Mouse (Mus musculus): ENCODE results near the gene Dpy30.

The Dpy30 gene

DNA sequence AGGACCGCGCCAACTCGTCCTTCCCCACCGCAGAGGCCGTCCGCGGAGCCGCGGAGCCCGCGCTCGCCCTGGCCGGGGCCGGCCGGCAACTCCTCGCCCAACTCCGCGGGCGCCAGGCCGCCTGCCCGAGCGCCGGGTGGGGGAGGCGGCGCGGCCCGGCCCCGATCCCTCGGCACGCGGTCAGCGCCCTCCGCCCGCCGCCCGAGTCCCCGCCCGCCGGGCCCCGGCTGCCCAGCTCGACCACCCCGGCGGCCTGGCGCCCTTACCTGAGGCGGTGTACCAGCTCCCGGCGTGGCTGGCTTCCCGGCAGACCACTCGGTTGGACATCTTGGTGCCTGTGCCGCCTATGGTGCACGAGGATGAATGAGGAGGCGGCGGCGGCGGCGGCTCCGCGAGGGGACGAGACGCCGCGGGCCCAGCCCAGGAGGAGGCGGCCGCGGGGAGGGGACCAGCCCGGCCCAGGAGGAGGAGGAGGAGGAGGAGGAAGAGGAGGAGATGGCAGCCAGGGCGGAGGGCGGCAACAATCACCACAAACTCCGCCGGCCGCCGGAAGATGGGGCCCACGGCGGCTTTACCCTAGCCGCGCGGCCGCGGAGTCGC, 29.2 kb downstream of the Dpy30 start:
- DNase-seq (ENCODE audit: low spot score), result peak; percentile 74

DNA sequence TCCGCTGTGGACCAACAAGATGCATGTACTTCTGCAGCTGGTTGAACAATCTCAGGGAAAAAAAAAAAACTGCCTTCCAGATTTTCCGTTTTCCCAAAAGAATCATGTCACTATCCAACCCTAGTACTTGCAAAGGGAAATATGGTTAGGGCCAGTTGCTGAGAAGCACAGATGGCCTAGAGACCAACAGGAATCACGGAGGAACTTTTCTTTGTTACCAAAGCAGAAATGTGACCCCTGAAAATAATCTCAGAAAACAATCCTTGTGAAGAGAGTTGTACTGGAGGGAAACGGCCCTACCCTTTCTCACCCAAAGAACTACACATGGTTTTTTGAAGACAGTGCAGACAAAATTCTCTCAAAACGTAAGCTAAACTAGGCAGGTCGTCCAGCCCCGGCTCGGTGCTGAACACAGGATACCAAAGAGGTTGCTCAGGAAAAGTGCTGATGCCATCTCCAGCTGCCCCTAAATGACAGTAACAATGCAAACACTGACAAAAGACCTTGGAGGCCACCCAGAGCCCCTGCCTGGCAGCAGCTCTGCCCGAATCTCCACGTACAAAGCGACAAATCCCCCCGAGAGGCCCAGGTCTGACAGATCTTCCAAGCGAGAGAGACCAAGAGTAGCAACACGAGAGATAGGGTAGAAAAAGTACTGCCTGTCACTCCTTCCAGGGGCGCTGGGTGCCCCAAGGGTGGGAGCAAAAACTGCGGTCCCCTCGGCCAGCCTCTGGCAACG, 29.9 kb downstream of the Dpy30 start:
- DNase-seq (ENCODE audit: low spot score), result peak; percentile 29

DNA sequence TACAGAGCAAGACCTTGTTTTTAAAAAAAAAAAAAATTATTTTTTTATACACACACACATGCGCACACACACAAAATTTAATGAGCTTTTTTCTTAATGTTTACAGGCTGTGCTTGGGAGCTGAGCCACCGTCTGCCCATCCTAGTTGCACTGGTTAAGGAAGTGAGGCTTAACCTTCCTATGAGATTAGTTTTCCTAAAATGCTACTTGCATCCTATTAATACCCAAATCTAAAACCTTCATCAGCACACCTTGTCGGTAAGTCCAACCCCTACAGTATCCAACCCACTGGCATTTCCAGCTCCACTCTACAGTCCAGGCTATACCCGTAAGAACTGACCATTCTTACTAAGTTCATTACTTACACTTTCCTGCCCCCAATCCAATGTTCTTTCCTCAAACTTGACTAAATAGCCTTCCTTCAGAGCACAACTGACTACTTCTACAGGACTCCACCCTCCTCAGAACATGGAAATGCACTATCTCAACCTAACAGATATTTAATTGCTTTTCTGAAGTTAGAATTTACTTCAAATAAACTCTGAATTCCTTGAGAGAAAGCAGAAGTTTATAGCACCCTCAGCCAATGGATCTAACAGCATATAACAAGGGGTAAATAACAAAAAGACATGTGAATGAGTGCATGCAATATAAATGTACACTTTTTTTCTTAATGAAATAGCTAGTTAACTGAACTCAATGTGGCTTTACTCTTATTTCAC, 31.9 kb downstream of the Dpy30 start:
- DNase-seq (ENCODE audit: low spot score), result no peak

DNA sequence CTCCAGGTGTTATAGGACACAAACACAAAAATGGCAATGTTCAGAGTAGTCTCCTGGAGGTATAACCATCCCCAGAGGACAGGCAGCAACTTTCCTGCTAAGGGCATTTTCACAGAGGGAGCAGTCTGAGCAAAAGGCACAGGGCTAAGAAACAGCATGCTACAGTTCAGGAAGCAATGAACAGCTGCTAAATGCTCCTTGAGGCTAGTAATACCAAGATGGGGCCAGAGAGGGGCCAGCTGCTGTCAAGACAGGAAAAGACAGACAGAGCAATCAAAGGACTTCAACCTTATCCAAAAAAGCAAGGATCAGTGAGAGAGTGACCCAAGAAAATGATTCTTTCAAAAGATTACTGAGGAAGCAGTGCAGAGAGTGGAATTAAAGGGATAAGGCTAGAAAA, 32.9 kb downstream of the Dpy30 start:
- no peak for DNase-seq (ENCODE audit: low spot score)

DNA sequence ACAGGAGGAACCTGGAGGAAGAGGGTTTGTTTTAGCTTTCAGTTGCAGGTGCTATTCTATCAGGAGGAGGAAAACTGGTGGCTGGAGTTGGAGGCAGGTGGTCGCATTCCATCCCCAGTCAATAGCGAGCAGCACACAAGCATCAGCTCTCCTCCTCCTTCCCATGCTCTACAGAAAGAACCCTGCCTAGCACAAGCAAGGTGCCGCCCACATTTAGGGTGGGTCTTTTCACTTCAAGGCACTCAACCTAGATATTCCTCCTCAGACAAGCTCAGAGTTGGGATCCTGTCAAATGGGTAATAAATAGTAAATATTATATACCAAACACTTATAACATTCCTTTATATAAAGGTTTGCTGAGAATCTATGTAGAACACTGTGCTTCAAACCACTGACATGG, 33.5 kb downstream of the Dpy30 start:
- DNase-seq (ENCODE audit: low spot score), result no peak

DNA sequence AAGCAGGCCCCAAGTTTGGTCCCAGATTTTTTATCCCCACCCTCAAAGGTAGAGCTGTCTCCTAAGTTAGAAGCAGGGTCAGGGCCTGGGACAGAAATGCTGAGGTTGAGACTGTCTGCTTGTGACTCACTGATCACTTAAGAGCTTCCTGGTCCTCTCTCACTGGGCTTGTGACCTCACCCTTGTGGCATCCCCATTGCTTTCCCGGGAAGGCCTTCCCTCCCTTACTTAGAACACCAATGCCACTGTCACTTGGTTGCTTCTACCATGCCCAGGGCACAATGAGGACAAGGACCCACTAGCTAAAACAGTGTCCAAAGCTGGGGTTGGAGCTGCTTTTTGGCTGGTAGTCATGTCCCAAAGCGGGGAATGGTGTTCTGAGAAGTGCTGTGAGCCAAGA, 35.1 kb downstream of the Dpy30 start:
- no peak for DNase-seq (ENCODE audit: low spot score)

DNA sequence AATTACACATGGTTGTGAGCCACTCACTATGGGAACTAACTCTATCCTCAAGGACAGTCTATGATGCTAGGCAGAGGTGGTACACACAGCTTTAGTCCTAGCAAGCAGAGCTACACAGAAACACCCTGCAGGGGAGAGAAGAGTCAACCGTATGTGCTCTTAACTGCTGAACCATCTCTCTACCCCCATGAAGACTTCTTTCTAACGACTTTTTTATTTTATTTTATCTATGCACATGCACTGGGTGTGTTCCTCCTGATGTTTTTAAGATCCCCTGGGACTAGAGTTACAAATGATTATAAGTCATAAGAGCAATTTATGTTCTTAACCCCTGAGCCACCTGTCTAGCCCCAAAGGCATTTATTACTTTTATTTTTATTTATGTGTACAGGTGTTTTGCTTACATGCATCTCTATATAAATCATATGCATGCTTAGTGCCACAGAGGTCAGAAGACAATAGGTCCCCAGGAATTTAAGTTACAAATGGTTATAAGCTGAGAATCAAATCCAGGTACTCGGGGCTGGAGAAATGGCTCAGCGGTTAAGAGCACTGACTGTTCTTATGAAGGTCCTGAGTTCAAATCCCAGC, 37.5 kb downstream of the Dpy30 start:
- DNase-seq (ENCODE audit: low spot score), result no peak

DNA sequence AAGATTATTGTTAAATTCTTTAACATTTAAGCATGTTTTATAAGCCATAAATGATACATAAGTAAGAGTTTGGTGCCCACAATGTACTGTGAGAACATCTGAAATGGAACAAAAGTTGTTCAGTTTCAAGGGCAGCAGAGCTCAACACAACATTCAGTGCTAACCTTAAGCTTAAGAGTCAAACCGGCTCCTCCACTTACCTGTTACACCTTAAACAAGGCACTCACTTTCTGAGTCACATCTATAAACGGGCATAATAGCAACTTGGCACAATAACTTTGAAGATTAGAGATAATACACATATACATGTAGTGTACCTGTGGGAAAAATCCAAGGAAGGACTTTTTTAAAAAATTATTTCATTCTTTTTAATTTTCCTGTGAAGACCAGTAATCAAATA, 38.0 kb downstream of the Dpy30 start:
- no peak for DNase-seq (ENCODE audit: low spot score)

DNA sequence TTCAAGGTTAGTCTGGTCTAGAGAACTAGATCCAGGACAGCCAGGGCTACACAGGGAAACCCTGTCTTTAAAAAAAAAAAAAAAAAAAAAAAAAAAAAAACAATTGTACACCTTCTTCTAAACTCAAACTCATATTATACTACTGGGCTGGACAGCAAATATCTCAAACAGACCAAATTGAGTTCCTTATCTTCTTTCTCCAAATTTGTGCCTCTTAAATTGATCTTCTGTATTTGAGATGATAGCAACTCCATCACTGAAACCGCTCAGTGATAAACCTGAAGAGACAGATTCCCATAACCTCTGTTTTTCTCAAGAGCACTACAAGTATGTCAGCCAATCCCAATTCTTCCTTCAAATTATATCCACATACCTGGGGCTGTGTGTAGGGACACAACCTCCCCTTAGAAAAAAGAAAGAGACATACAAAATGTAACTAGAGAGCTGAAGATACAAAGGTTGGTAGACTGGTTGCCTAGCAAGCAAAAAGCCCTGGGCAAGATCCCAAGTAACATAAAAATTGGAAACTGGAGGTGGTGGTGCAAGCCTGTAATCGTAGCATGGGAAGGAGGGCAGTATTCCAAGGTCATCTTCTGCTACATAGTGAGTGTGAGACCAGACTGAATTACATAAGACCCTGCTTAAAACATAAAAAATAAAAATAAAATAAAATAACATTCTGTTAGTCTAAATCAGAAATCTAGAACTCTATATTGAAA, 39.2 kb downstream of the Dpy30 start:
- DNase-seq (ENCODE audit: low spot score), result no peak

DNA sequence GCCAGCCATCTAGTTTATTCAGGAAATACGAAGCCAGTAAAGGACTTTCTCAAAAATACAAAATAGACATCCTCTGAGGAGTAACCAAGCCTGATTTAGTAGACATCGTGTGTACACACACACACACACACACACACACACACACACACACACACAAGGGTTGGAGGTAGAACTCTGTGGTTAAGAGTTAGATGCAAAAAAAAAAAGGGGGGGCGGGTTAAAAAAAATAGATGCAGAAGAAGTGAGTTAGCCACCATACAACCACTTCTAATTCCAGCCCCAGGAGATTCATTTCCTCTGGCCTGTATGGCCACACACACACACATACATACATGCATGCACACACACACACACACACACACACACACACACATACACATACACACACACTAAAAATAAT, 41.7 kb downstream of the Dpy30 start:
- no peak for DNase-seq (ENCODE audit: low spot score)

DNA sequence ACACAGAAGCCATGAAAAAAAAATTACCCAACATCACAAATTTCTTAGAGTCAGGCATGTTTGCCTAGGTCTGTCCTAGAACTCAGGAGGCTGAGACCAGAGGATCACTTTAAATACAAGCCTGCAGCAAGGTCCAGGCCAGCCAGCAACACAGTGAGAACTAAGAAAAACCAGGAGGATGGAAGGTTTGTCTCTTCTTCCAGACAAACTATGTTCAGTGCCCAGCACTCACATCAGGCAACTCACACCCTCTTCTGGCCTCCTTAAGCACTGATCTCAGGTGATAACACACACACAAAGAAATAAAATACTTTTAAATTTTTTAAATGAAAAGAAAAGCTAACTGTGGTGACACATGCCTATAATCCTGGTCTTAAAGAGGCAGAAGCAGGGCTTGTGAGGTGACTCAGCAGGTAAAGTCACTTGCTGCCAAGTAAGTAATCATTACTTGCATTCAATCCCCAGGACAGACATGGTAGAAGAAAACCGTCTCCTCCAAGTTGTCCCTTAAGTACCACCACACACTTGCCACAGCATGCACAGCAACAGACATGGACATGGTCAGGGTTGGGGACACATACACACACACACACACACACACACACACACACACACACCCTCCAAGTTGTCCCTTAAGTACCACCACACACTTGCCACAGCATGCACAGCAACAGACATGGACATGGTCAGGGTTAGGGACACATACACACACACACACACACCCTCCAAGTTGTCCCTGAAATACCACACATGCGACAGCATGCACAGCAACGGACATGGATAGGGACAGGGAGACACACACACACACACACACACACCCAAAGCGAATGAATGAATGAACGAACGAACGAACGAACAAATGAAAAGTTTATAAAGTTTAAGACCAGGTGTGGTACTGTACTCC, 44.5 kb downstream of the Dpy30 start:
- DNase-seq (ENCODE audit: low spot score), result no peak

DNA sequence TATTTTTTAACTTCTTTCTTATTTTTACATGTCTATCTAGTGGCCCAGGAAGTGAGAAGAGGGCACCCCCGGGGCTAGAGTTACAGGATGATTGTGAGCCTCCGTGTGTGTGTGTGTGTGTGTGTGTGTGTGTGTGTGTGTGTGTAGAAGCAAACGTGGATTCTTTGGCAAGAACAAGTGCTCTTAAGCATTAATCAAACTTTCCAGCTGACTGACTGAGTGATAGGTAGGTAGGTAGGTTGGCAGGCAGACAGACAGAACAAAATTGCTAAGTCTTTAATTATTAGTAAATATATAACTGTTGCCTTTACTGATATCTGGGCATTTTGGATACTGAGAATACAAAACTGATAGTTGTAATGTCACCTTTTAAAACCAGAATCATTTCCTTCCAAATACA, 49.3 kb downstream of the Dpy30 start:
- DNase-seq (ENCODE audit: low spot score), result no peak

DNA sequence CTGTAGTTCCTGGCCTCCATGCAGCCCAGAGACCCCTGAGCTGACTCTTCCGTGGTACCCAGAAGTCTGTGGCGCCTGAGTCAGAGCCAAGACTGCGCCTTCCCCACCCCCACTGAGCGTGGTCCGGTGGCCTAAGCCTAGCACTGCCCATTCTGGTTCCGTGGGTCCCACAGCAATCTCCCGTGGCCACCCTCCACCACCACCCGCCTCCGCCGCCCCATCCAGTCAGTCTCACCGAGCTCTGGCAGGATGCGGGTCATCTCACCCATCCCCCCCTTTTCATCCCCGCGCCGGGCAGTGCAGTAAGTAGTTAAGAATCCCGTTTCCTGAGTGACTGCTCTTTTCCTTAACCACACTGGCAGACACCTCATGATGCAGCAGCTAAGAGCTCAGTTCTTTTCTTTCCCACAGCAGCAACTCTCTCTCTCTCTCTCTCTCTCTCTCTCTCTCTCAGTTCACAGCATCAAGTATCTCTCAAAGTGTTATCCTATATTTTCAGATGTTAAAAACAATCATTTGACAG, 51.0 kb downstream of the Dpy30 start:
- DNase-seq (ENCODE audit: low spot score), result no peak

DNA sequence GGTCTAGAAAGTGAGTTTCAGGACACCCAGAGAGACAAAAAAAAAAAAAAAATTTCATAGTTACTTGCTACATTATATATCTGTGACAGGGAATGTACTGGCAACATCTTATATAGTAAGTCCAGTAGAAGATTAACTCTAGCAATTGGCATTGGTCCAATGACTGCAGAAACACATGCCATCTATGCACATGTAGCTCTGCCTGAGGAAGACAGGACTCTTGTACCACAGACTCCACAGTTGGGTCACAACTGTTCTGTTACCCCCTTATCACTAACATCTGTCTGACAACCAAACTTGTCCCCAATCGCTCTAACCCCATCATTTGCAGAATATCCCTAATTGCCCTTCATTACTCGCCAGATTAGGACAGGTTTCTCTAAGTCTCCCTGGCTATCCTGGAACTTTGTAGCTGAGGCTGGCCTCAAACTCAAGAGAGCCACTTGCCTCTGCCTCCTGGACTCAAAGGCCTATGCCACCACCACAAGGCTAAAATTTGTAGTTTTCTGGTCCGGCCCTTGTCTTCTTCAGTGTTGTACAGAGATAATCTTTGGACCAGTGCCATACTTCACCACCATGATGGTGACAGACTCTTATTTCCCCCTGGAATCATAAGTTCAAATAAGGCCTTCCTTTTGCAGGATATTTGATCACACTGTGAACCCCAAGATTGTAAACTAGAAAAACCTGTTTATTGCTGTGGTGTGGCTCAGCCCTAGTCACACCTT, 52.0 kb downstream of the Dpy30 start:
- DNase-seq (ENCODE audit: low spot score), result no peak

DNA sequence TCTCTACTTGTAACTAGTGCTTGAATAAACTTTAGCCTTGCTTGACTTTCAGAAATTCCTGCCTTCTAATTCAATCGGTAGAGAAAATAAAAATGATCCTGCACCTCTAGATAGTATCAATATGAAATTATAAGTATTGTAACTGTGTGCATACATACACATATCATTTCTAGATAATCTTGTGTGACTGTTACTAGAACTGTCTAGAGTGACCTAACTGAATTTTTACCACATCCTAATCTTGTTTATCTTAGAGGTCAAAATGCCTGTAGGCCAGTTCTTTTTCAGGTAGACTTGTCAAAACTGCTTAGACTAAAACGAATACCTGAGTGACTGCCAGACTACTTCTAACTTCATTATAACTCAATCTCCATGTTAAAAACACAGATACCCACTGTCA, 53.5 kb downstream of the Dpy30 start:
- no peak for DNase-seq (ENCODE audit: low spot score)

DNA sequence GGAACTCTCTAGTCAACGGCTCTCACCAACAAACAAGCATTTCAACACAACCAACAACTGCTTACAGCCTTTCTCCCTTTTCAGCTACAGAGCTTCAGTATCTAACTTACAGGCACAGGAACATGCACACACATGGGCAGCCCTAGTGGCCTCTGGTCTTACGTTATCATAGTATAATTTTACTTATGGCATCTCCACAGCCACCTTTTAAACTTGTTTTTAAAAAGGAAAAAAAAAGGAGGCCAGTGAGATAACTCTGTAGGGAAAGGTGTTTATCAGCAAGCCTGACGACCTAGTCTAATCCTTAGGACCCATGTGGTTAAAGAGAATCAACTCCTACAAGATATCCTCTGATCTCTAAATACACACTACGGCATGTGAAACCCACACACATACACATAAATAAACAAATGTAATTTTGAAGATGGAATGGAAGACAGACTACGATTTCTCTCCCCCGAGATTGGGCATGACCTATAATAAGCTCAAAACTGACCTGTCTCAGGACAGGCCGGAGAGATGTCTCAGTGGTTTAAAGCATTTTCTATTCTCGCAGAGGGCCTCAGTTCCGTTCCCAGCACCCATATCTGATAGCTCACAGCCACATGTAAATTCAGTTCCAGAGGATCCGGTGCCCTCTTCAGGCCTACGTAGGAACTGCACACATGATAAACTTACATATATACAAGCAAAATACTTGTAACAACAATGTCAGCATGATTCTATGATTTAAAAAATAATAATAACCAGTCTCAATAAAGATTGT, 56.1 kb downstream of the Dpy30 start:
- DNase-seq (ENCODE audit: low spot score), result peak; percentile 12

DNA sequence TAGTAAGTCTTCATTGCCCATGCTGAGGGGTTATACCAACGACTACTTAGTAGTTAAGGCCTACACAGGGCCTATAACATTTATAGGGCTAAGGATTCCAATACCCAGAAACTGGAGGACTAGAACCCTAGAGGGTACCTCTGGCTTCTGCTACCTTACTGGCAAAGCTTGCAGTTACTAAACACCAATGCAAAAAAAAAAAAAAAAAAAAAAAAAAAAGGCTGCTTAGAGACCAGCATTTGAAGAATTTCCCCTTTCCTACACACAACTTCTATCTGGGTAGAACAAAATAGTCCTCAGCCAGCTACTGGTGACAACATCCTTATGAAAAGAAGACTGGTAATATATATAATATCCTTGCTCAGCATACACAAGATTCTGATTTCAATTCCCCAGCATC, 58.1 kb downstream of the Dpy30 start:
- no peak for DNase-seq (ENCODE audit: low spot score)

DNA sequence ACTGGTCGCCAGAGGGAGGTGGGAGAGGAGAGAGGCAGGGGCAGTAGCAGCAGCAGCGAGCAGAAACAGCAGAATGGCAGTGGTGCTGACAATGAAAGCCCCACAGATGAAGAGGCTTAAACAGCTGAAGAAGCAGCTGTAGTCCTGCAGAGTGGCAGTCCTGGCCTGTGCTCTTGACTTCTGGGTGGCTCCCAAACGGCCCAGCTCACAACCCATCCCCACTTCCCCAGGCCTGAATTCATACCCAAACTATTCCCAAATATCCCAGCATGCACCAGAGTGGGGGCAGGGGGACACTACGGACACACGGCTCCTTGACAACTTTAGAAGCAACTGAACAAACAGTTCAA, 58.6 kb downstream of the Dpy30 start:
- DNase-seq (ENCODE audit: low spot score), result no peak

DNA sequence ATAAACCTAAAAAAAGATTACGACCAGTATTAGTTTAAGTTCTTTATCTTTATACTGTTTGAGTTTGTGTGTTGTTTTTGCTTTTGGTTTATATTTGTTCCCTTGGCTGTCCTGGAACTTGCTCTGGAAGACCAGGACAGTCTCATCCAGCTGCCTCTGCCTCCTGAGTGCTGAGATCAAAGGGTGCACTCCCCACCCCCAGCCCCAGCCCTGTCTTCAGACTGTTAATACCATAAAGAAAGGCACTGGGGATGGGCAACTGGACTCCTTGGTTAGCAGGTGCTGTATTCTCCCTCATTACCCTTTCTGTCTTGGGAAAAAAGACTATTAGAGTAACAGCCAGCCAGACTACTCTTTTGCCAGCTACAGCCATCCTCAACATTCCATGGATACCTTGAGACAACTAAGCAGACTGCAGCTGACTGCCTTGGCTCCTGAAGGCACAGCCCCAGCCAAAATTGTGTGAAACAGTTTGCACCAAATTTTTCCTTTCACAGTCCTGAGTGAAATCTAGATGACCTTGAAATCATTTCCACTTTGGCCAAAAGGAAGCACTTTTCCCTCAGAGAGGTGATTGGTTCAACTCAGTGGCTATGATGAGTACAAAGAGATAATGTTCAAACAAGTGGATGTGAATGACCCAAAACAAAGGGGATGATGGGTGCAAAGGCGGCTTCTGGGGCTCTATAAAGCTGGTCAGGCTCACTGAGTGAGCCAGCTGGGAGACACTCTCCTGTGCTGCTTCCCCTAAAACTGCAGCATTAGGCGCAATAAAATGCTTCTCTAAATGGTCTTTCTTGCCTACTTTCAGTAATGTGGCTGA, 59.2 kb downstream of the Dpy30 start:
- no peak for DNase-seq (ENCODE audit: low spot score)
